Mouse (Mus musculus) gastrocnemius, adult 8-10 months (tissue): ENCODE results near the gene Plxnb3. TPM values are rescaled to one million over a fixed set of nuclear protein-coding genes. Genes with fewer than 3 reads are reported as not detected.

Experiments
- DNase-seq, 2 experiments: peaks; one replicate each; pipeline ENCODE4 v3.0.0; 2022; ENCODE audit warnings: low spot score in 2 of 2
- total RNA-seq, 4 experiments: library from RNA; stranded (reverse); gene quantifications; 2 replicates each; pipeline ENCODE4 v1.2.4; 2022

Plxnb3 gene
- total RNA-seq, 4 experiments from 2014 or later, result 0.24 to 0.70 (median 0.39) TPM

DNA sequence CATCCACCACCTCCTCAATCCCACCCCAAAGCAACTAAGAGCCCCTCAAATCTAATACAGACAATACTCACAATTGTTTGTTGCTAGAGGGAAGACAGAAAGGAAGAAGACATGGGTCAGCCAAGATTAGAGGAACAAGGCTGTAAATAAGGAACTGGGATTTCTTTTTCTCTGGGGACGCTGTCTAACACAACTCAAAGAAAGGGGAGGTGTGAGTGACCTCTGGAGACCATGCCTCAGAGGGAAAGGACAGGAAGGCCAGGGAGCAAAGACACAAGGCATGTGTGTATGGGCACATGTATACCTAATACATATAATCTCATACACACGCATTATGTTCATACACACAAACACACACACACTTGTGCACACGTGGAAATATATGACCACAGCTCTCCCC, 25.3 kb downstream of the Plxnb3 start:
- no peak for DNase-seq

- no peak for DNase-seq
These were observed 28.8 kb downstream of the Plxnb3 start for GRCm38 (mm10) chrX:73785666-73786065.

GRCm38 (mm10) chrX:73786364-73787224, 29.7 kb downstream of the Plxnb3 start, which contains the start of the genes Idh3g and Ssr4:
Gene Idh3g (minus strand): TSS chrX:73786897.
Gene Ssr4 (plus strand): TSS chrX:73787028.
- peak; percentile 86 to 88 for DNase-seq

- DNase-seq, result no peak
These were observed 30.3 kb downstream of the Plxnb3 start for GRCm38 (mm10) chrX:73787225-73787558.

GRCm38 (mm10) chrX:73788501-73788900, 31.6 kb downstream of the Plxnb3 start:
- no peak for DNase-seq

- no peak for DNase-seq
These were observed 36.1 kb downstream of the Plxnb3 start for GRCm38 (mm10) chrX:73793039-73793438.

DNA sequence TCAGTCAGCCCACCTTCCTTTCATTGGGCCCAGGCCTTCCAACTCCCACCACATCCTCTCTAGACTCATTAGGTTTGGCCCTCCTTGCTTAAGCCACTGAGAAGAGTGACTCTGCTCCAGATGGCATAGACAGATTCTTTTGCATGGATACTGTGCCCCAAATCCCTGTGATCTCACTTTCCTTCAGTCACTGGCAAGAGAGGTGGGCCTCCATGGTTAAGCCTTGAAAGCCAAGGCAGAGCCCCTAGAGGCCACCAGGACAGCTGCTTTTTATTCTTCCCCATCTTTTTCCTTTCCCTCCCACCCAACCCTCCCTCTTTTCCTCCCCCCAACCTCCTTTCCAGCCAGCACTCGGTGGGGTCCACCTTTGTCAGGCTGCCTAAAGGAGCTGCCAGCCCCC, 36.6 kb downstream of the Plxnb3 start:
- DNase-seq, result no peak

- no peak for DNase-seq
These were observed 40.6 kb downstream of the Plxnb3 start for GRCm38 (mm10) chrX:73797511-73797910.

GRCm38 (mm10) chrX:73798502-73798901, 41.6 kb downstream of the Plxnb3 start:
- DNase-seq, result peak; percentile 58 to 61

- no peak for DNase-seq
These were observed 48.9 kb downstream of the Plxnb3 start for GRCm38 (mm10) chrX:73805814-73806213.

DNA sequence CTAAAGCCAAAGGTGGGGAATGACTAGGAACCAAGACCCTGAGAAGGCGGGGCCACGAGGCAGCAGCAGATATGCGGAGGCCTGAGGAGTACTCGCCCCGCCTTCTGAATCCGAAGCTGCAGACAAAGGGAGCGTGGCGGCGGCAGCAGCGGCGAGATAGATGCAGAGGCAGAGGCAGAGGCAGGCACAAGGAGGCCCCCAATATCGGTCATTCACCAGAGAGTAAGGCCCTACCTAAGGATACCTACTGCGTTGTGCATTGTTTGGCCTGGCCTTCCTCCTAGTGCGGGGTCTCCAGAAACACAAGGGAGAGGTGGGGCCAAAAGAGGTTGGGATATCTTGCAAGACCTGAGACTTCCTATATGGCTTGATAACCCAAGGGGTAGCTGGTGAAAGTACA, 58.2 kb downstream of the Plxnb3 start:
- DNase-seq, result no peak

GRCm38 (mm10) chrX:73816596-73817314, 59.9 kb downstream of the Plxnb3 start:
- no peak for DNase-seq

Other genes with a start within 250 kb of the Plxnb3 start
- not detected for gene Dusp9, start 117.7 kb upstream of the Plxnb3 start, total RNA-seq
- gene Pnck, start 97.0 kb upstream of the Plxnb3 start, total RNA-seq, result 10 to 100 TPM in 2 of 4 experiments, 1 to 10 TPM in 2; 7.8 to 10.8 (median 10.2) TPM
- 100 to 1,000 TPM in 3 of 4 experiments, 10 to 100 TPM in 1; 95.0 to 131 (median 122) TPM for gene Slc6a8, start 83.9 kb upstream of the Plxnb3 start, total RNA-seq
- gene Bcap31, start 40.9 kb upstream of the Plxnb3 start, total RNA-seq, result 10 to 100 TPM; 51.3 to 65.3 (median 61.4) TPM
- 10 to 100 TPM; 16.6 to 20.5 (median 19.7) TPM for gene Abcd1, start 40.5 kb upstream of the Plxnb3 start, total RNA-seq
- gene Srpk3, start 17.3 kb downstream of the Plxnb3 start, total RNA-seq, result 10 to 100 TPM; 30.4 to 34.6 (median 32.5) TPM
- gene Idh3g, start 29.8 kb downstream of the Plxnb3 start, total RNA-seq, result 100 to 1,000 TPM; 347 to 391 (median 361) TPM
- 10 to 100 TPM; 79.3 to 97.7 (median 86.9) TPM for gene Ssr4, start 29.9 kb downstream of the Plxnb3 start, total RNA-seq
- 1 to 10 TPM in 1 of 4 experiments, under 1 TPM in 3; 0.44 to 1.0 (median 0.81) TPM for gene Pdzd4, start 67.9 kb downstream of the Plxnb3 start, total RNA-seq
- gene Avpr2, start 135.0 kb downstream of the Plxnb3 start, total RNA-seq, result not detected
- 1 to 10 TPM; 1.7 to 3.1 (median 2.6) TPM for gene L1cam, start 139.0 kb downstream of the Plxnb3 start, total RNA-seq
- gene Arhgap4, start 164.8 kb downstream of the Plxnb3 start, total RNA-seq, result 1 to 10 TPM in 1 of 4 experiments, under 1 TPM in 3; 0.22 to 1.1 (median 0.57) TPM
- 10 to 100 TPM; 46.6 to 61.8 (median 47.7) TPM for gene Naa10, start 164.9 kb downstream of the Plxnb3 start, total RNA-seq
- 1 to 10 TPM in 3 of 4 experiments, under 1 TPM in 1; 0.87 to 2.3 (median 1.5) TPM for gene Renbp, start 173.8 kb downstream of the Plxnb3 start, total RNA-seq
- gene Hcfc1, start 209.3 kb downstream of the Plxnb3 start, total RNA-seq, result 10 to 100 TPM; 29.8 to 34.0 (median 32.0) TPM